Comparison of ENCODE assay signal across 8 mouse cellular contexts in genomic region chr7:127512231-127513015, GRCm38 (mm10). TPM values are rescaled to one million over a fixed set of nuclear protein-coding genes. Genes with fewer than 3 reads are reported as not detected.
A peak's percentile ranks its signal among the peaks of the same experiment; 100 is the strongest.
DNase-seq lines count a peak whose midpoint lies in the region; ATAC-seq and TF ChIP-seq lines count a peak whose summit lies in the region.

No protein-coding gene starts in this region.

- H3K9me3 ChIP-seq in ES-Bruce4 (replicated peaks; ENCODE audit: control insufficient read depth, insufficient read depth, low read length, poor library complexity, severe bottlenecking), result no peaks in the 10 kb centered on the region
- H3K9me3 ChIP-seq in forebrain, embryonic 12.5 days, result no peaks in the 10 kb centered on the region
- no peaks in the 10 kb centered on the region for H3K9me3 ChIP-seq in heart, postnatal 0 days (replicated peaks; ENCODE audit: control insufficient read depth, low read length)
- H3K9me3 ChIP-seq in liver, embryonic 15.5 days (replicated peaks), result no peaks in the 10 kb centered on the region
- H3K9me3 ChIP-seq in neural tube, embryonic 11.5 days (ENCODE audit: control insufficient read depth, low read length), result no peaks in the 10 kb centered on the region
- no peaks in the 10 kb centered on the region for H3K9me3 ChIP-seq in stomach, embryonic 16.5 days (replicated peaks; ENCODE audit: control insufficient read depth, low read length)

- no peaks in the 10 kb centered on the region for H3K27me3 ChIP-seq in ES-Bruce4 (ENCODE audit: control insufficient read depth, insufficient read depth, low read length, poor library complexity, severe bottlenecking)
- no peaks in the 10 kb centered on the region for H3K27me3 ChIP-seq in forebrain, embryonic 12.5 days
- no peaks in the 10 kb centered on the region for H3K27me3 ChIP-seq in heart, postnatal 0 days (ENCODE audit: control insufficient read depth, insufficient read depth, low read length)
- no peaks in the 10 kb centered on the region for H3K27me3 ChIP-seq in liver, embryonic 15.5 days
- no peaks in the 10 kb centered on the region for H3K27me3 ChIP-seq in neural tube, embryonic 11.5 days (ENCODE audit: control insufficient read depth, insufficient read depth, low read length)
- no peaks in the 10 kb centered on the region for H3K27me3 ChIP-seq in stomach, embryonic 16.5 days (ENCODE audit: control insufficient read depth, insufficient read depth, low read length)

- peaks cover 2% of the 10 kb centered on the region for H3K4me1 ChIP-seq in ES-Bruce4 (ENCODE audit: control insufficient read depth, insufficient read depth, low read length)
- H3K4me1 ChIP-seq in forebrain, embryonic 12.5 days, result peaks cover 22% of the 10 kb centered on the region
- peaks cover 12% of the 10 kb centered on the region for H3K4me1 ChIP-seq in heart, postnatal 0 days (ENCODE audit: control insufficient read depth, insufficient read depth)
- H3K4me1 ChIP-seq in liver, embryonic 15.5 days (replicated peaks), result peaks cover 34% of the 10 kb centered on the region
- H3K4me1 ChIP-seq in neural tube, embryonic 11.5 days (ENCODE audit: control insufficient read depth, insufficient read depth, low read length), result peaks cover 7% of the 10 kb centered on the region; the same call in 1 of the 2 replicates
- H3K4me1 ChIP-seq in stomach, embryonic 16.5 days (ENCODE audit: control insufficient read depth, insufficient read depth, low read length), result peaks cover 17% of the 10 kb centered on the region

- DNase-seq in c-Kit-positive CD71-positive TER-119-positive erythroid progenitor cells, embryonic 14.5 days (ENCODE audit: low spot score), result peak; percentile 91
- peak; percentile 91 for DNase-seq in heart, postnatal 0 days (ENCODE audit: low spot score)
- peak; percentile 92 to 96 for DNase-seq in kidney, postnatal 4 days
- DNase-seq in neural tube, embryonic 11.5 days (ENCODE audit: low spot score), result peak; percentile 98

- TF ChIP-seq CTCF in ES-Bruce4 (IDR thresholded peaks at IDR 0.05; ENCODE audit: low read depth, low read length), result no peak
- no peak for TF ChIP-seq CTCF in heart, postnatal 0 days (IDR thresholded peaks at IDR 0.05; ENCODE audit: low read depth)

- H3K4me2 ChIP-seq in forebrain, embryonic 12.5 days, result peak overlapping the region; percentile 66
- peak overlapping the region; percentile 64 for H3K4me2 ChIP-seq in heart, postnatal 0 days (ENCODE audit: low read depth, low read length)
- H3K4me2 ChIP-seq in liver, embryonic 15.5 days, result peak overlapping the region; percentile 84
- H3K4me2 ChIP-seq in neural tube, embryonic 11.5 days (ENCODE audit: low read depth), result peak overlapping the region; percentile 40
- H3K4me2 ChIP-seq in stomach, embryonic 16.5 days (ENCODE audit: low read depth, low read length), result peak overlapping the region; percentile 67

- peak overlapping the region; percentile 76 for H3K27ac ChIP-seq in ES-Bruce4 (ENCODE audit: insufficient read depth, low read length)
- peak overlapping the region; percentile 98 for H3K27ac ChIP-seq in forebrain, embryonic 12.5 days
- peak overlapping the region; percentile 98 for H3K27ac ChIP-seq in heart, postnatal 0 days (ENCODE audit: low read depth)
- peak overlapping the region; percentile 99 for H3K27ac ChIP-seq in liver, embryonic 15.5 days (replicated peaks)
- H3K27ac ChIP-seq in neural tube, embryonic 11.5 days (ENCODE audit: low read depth, low read length), result peak overlapping the region; percentile 97
- peak overlapping the region; percentile 99 for H3K27ac ChIP-seq in stomach, embryonic 16.5 days (ENCODE audit: low read length)

- peak overlapping the region; percentile 85 for H3K9ac ChIP-seq in ES-Bruce4 (ENCODE audit: low read depth, poor library complexity, severe bottlenecking)
- peak overlapping the region; percentile 88 for H3K9ac ChIP-seq in forebrain, embryonic 12.5 days
- peak overlapping the region; percentile 70 for H3K9ac ChIP-seq in heart, postnatal 0 days (replicated peaks; ENCODE audit: low read depth, low read length)
- peak overlapping the region; percentile 94 for H3K9ac ChIP-seq in liver, embryonic 15.5 days
- peak overlapping the region; percentile 89 for H3K9ac ChIP-seq in neural tube, embryonic 11.5 days (ENCODE audit: low read length)
- H3K9ac ChIP-seq in stomach, embryonic 16.5 days (ENCODE audit: low read length), result peak overlapping the region; percentile 94

- TF ChIP-seq POLR2A in ES-Bruce4 (IDR thresholded peaks at IDR 0.05; ENCODE audit: insufficient read depth, low read length), result no peak

- under 1% methylated on average over 67 of the region's 93 CpGs for WGBS in forebrain, embryonic 12.5 days
- WGBS in heart, postnatal 0 days, result 1% methylated on average over 68 of the region's 93 CpGs
- WGBS in liver, embryonic 15.5 days (ENCODE audit: insufficient replicate concordance), result under 1% methylated on average over 88 of the region's 93 CpGs
- WGBS in neural tube, embryonic 11.5 days, result under 1% methylated on average over 78 of the region's 93 CpGs
- WGBS in stomach, embryonic 16.5 days, result 0% methylated on average over 72 of the region's 93 CpGs

- H3K36me3 ChIP-seq in ES-Bruce4 (ENCODE audit: control insufficient read depth, insufficient read depth, low read length, poor library complexity, severe bottlenecking), result peaks cover 16% of the 10 kb centered on the region
- H3K36me3 ChIP-seq in forebrain, embryonic 12.5 days (replicated peaks), result peaks cover 27% of the 10 kb centered on the region
- H3K36me3 ChIP-seq in heart, postnatal 0 days (replicated peaks; ENCODE audit: control insufficient read depth, insufficient read depth, low read length), result peaks cover 19% of the 10 kb centered on the region
- peaks cover 30% of the 10 kb centered on the region for H3K36me3 ChIP-seq in liver, embryonic 15.5 days (replicated peaks)
- 0 out of 2 replicates have a peak, but pooled peaks cover 2% of the 10 kb centered on the region for H3K36me3 ChIP-seq in neural tube, embryonic 11.5 days (ENCODE audit: control insufficient read depth, insufficient read depth, low read length)
- peaks cover 11% of the 10 kb centered on the region; the same call in 1 of the 2 replicates for H3K36me3 ChIP-seq in stomach, embryonic 16.5 days (ENCODE audit: control insufficient read depth, insufficient read depth, low read length)

- 0 out of 2 replicates have a peak, but pooled peaks have one; percentile 3 for TF ChIP-seq EP300 in ES-Bruce4 (IDR thresholded peaks at IDR 0.05; ENCODE audit: insufficient read depth, low read depth, low read length)
- no peak; the same call in 1 of the 2 replicates for TF ChIP-seq EP300 in heart, postnatal 0 days (IDR thresholded peaks at IDR 0.05; ENCODE audit: low read depth)

- peak overlapping the region; percentile 65 for H3K4me3 ChIP-seq in ES-Bruce4 (ENCODE audit: low read depth, low read length)
- peak overlapping the region; percentile 85 for H3K4me3 ChIP-seq in forebrain, embryonic 12.5 days (replicated peaks)
- peak overlapping the region; percentile 72 for H3K4me3 ChIP-seq in heart, postnatal 0 days (ENCODE audit: low read depth, low read length)
- peak overlapping the region; percentile 95 for H3K4me3 ChIP-seq in liver, embryonic 15.5 days (replicated peaks)
- H3K4me3 ChIP-seq in neural tube, embryonic 11.5 days (ENCODE audit: low read depth, low read length), result peak overlapping the region; percentile 82
- H3K4me3 ChIP-seq in stomach, embryonic 16.5 days (replicated peaks; ENCODE audit: low read length), result peak overlapping the region; percentile 91

- ATAC-seq in forebrain, embryonic 12.5 days (ENCODE audit: low FRiP score), result peak; percentile 85
- peak; percentile 88 for ATAC-seq in heart, postnatal 0 days (ENCODE audit: insufficient read depth, low read depth)
- ATAC-seq in liver, embryonic 15.5 days (ENCODE audit: insufficient read depth), result peak; percentile 85
- peak; percentile 82 for ATAC-seq in neural tube, embryonic 11.5 days (ENCODE audit: insufficient read depth, low FRiP score, low TSS enrichment)
- peak; percentile 91 for ATAC-seq in stomach, embryonic 16.5 days (ENCODE audit: insufficient read depth, low FRiP score)

RNA-seq across cellular contexts. Expression of gene Srcap, which starts 0.6 kb away (rescaled TPM):
- polyA plus RNA-seq in ES-Bruce4 (2011; ENCODE audit: insufficient read depth, insufficient read length, low read depth, missing spikeins), result 106 and 114 TPM in 2 replicates
- polyA plus RNA-seq in forebrain, embryonic 12.5 days (2016; fragmentation: Nextera tagmentation; extraction: Ambion mirVana), result 87.4 and 92.1 TPM in 2 replicates
- 21.8 and 29.3 TPM in 2 replicates for total RNA-seq in heart, postnatal 0 days (2014; rRNA removed; ENCODE audit: low replicate concordance)
- polyA plus RNA-seq in heart, postnatal 0 days (2015; fragmentation: Nextera tagmentation; extraction: Ambion mirVana), result 15.0 and 16.1 TPM in 2 replicates
- polyA plus RNA-seq in liver, embryonic 15.5 days (2015; fragmentation: Nextera tagmentation; extraction: Ambion mirVana), result 15.0 and 18.9 TPM in 2 replicates
- 58.3 and 66.0 TPM in 2 replicates for polyA plus RNA-seq in neural tube, embryonic 11.5 days (2014; fragmentation: Nextera tagmentation; extraction: Ambion mirVana)
- polyA plus RNA-seq in stomach, embryonic 16.5 days (2015; fragmentation: Nextera tagmentation; extraction: Ambion mirVana), result 20.3 and 32.4 TPM in 2 replicates

RNA-seq across cellular contexts. Expression of gene Gm42715, which starts 7.0 kb away (rescaled TPM):
- 13.0 and 13.6 TPM in 2 replicates for polyA plus RNA-seq in ES-Bruce4 (2011; ENCODE audit: insufficient read depth, insufficient read length, low read depth, missing spikeins)
- 16.4 and 16.8 TPM in 2 replicates for polyA plus RNA-seq in forebrain, embryonic 12.5 days (2016; fragmentation: Nextera tagmentation; extraction: Ambion mirVana)
- total RNA-seq in heart, postnatal 0 days (2014; rRNA removed; ENCODE audit: low replicate concordance), result 12.5 and 17.4 TPM in 2 replicates
- 4.8 and 5.0 TPM in 2 replicates for polyA plus RNA-seq in heart, postnatal 0 days (2015; fragmentation: Nextera tagmentation; extraction: Ambion mirVana)
- polyA plus RNA-seq in liver, embryonic 15.5 days (2015; fragmentation: Nextera tagmentation; extraction: Ambion mirVana), result 5.2 and 5.5 TPM in 2 replicates
- polyA plus RNA-seq in neural tube, embryonic 11.5 days (2014; fragmentation: Nextera tagmentation; extraction: Ambion mirVana), result 18.4 TPM in 2 replicates
- 12.3 and 13.2 TPM in 2 replicates for polyA plus RNA-seq in stomach, embryonic 16.5 days (2015; fragmentation: Nextera tagmentation; extraction: Ambion mirVana)

RNA-seq across cellular contexts. Expression of gene Fbrs, which starts 33.4 kb away (rescaled TPM):
- polyA plus RNA-seq in ES-Bruce4 (2011; ENCODE audit: insufficient read depth, insufficient read length, low read depth, missing spikeins), result 21.8 and 25.3 TPM in 2 replicates
- polyA plus RNA-seq in forebrain, embryonic 12.5 days (2016; fragmentation: Nextera tagmentation; extraction: Ambion mirVana), result 10.4 and 12.3 TPM in 2 replicates
- total RNA-seq in heart, postnatal 0 days (2014; rRNA removed; ENCODE audit: low replicate concordance), result 19.1 and 31.1 TPM in 2 replicates
- 5.4 and 5.9 TPM in 2 replicates for polyA plus RNA-seq in heart, postnatal 0 days (2015; fragmentation: Nextera tagmentation; extraction: Ambion mirVana)
- 5.5 and 5.6 TPM in 2 replicates for polyA plus RNA-seq in liver, embryonic 15.5 days (2015; fragmentation: Nextera tagmentation; extraction: Ambion mirVana)
- polyA plus RNA-seq in neural tube, embryonic 11.5 days (2014; fragmentation: Nextera tagmentation; extraction: Ambion mirVana), result 15.4 and 17.1 TPM in 2 replicates
- 10.5 and 11.1 TPM in 2 replicates for polyA plus RNA-seq in stomach, embryonic 16.5 days (2015; fragmentation: Nextera tagmentation; extraction: Ambion mirVana)

RNA-seq across cellular contexts. Expression of gene Tmem265, which starts 48.8 kb away (rescaled TPM):
- 2.9 and 3.2 TPM in 2 replicates for polyA plus RNA-seq in ES-Bruce4 (2011; ENCODE audit: insufficient read depth, insufficient read length, low read depth, missing spikeins)
- 4.2 and 4.7 TPM in 2 replicates for polyA plus RNA-seq in forebrain, embryonic 12.5 days (2016; fragmentation: Nextera tagmentation; extraction: Ambion mirVana)
- not detected in 2 replicates for total RNA-seq in heart, postnatal 0 days (2014; rRNA removed; ENCODE audit: low replicate concordance)
- polyA plus RNA-seq in heart, postnatal 0 days (2015; fragmentation: Nextera tagmentation; extraction: Ambion mirVana), result 2.6 and 3.3 TPM in 2 replicates
- 2.6 and 2.7 TPM in 2 replicates for polyA plus RNA-seq in liver, embryonic 15.5 days (2015; fragmentation: Nextera tagmentation; extraction: Ambion mirVana)
- polyA plus RNA-seq in neural tube, embryonic 11.5 days (2014; fragmentation: Nextera tagmentation; extraction: Ambion mirVana), result 6.9 and 9.2 TPM in 2 replicates
- polyA plus RNA-seq in stomach, embryonic 16.5 days (2015; fragmentation: Nextera tagmentation; extraction: Ambion mirVana), result 10.1 and 14.0 TPM in 2 replicates

RNA-seq across cellular contexts. Expression of gene Prr14, which starts 53.0 kb away (rescaled TPM):
- 45.3 and 48.0 TPM in 2 replicates for polyA plus RNA-seq in ES-Bruce4 (2011; ENCODE audit: insufficient read depth, insufficient read length, low read depth, missing spikeins)
- polyA plus RNA-seq in forebrain, embryonic 12.5 days (2016; fragmentation: Nextera tagmentation; extraction: Ambion mirVana), result 63.0 and 64.7 TPM in 2 replicates
- total RNA-seq in heart, postnatal 0 days (2014; rRNA removed; ENCODE audit: low replicate concordance), result 33.7 and 35.4 TPM in 2 replicates
- 22.3 and 24.7 TPM in 2 replicates for polyA plus RNA-seq in heart, postnatal 0 days (2015; fragmentation: Nextera tagmentation; extraction: Ambion mirVana)
- 19.8 and 22.4 TPM in 2 replicates for polyA plus RNA-seq in liver, embryonic 15.5 days (2015; fragmentation: Nextera tagmentation; extraction: Ambion mirVana)
- 55.5 and 71.8 TPM in 2 replicates for polyA plus RNA-seq in neural tube, embryonic 11.5 days (2014; fragmentation: Nextera tagmentation; extraction: Ambion mirVana)
- 35.9 and 37.8 TPM in 2 replicates for polyA plus RNA-seq in stomach, embryonic 16.5 days (2015; fragmentation: Nextera tagmentation; extraction: Ambion mirVana)

Comparison
In these comparisons a context has a peak if more than half of its experiments do, and no peak if none do; other contexts are left out.
1. Peak in every context shown above with its lines: DNase-seq, ATAC-seq, H3K4me3 ChIP-seq and H3K27ac ChIP-seq.